Mouse (Mus musculus) ovary, postnatal 14 days (tissue): Measurements from ENCODE around the gene Afg1l.
A peak's percentile ranks its signal among the peaks of the same experiment; 100 is the strongest.

Experiments
- DNase-seq: peaks from one replicate; pipeline ENCODE4 v3.0.0; 2022; ENCODE audit warnings: low spot score

Gene Afg1l

DNA sequence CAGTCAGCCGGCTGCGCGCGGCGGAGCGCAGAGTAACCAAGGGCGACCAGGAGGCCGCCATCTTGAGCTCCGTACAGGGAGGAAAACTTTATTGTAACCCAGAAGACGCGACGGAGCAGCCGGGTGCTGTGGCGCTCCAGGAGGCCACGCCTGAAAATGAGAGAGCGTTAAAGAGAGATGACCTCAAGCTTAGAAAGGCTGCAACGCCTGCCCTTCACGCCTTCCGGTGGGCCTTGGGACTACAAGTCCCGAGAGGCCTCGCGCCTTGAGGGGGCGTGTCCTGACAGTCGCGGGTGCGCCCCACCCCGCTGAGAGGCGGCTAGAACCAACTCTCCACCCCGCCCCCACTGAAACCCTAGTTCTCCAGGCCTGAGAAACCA is at the start of gene Afg1l:
Gene Afg1l, minus strand, starts transcription at position 225 of the 380 bp plus-strand sequence.
- DNase-seq: peak; percentile 92

DNA sequence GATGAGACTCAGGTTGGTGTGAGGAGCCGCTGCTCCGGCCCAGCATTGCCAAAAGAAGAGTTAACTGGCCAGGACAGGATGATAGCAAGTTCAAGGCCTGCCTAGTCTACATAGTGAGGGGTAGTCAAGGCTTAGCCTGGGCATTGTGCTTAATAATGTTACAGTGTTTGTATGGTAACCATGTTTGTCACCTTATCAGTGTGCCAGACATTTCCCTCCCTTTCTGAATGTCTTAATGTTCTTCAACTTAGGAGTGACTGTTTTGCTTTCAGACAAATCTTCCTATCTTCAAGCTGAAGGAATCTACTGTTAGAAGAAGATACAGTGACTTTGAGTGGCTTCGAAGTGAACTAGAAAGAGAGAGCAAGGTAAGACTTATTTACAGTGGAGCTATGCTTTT is 47.3 kb upstream of the Afg1l start:
- DNase-seq: no peak

GRCm38 (mm10) chr10:42523556-42524162 is 45.3 kb upstream of the Afg1l start:
- DNase-seq: no peak

DNA sequence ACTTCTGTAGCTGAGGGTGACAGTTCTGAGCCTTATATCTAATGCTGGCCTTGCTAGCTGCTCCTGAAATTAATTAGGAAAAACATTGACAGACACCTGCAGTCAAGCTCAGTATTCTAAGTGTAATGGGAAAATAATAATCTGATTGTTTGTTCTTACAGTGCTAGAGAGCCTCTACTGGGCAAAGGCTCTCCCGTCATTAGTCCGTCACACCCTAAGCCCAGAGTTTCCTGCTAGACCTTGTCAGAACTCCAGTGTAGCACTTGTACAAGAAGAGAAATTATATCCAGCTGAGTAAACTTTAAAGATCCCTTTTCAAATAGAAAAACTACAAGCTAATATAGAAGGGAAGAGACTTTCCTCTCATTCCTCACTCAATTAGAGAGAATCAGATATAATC is 44.5 kb upstream of the Afg1l start:
- no peak for DNase-seq

- no peak for DNase-seq
Observed at GRCm38 (mm10) chr10:42521315-42521981, 43.1 kb upstream of the Afg1l start.

DNA sequence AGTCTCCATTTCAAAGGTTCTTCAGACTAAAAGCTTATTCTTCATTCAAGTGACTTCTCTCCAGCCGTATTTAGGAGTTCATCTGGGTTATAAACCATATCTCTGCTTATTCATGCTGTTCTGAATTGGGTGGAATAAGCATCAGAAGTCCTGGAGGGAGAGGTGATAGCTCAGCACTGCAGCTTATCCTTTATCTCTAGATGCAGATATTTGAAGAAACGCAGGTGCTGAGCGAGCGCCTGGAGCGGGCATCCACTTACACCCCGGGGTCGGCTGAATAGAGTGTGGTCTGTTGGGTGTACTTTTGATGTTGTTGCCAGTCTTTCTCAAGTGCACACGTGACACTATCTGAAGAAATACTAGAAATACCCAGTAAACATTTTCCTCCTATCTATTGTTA is 40.0 kb upstream of the Afg1l start:
- no peak for DNase-seq

GRCm38 (mm10) chr10:42514125-42514524 is 35.8 kb upstream of the Afg1l start:
- DNase-seq: no peak

GRCm38 (mm10) chr10:42511184-42512135 is 33.1 kb upstream of the Afg1l start:
- no peak for DNase-seq

DNA sequence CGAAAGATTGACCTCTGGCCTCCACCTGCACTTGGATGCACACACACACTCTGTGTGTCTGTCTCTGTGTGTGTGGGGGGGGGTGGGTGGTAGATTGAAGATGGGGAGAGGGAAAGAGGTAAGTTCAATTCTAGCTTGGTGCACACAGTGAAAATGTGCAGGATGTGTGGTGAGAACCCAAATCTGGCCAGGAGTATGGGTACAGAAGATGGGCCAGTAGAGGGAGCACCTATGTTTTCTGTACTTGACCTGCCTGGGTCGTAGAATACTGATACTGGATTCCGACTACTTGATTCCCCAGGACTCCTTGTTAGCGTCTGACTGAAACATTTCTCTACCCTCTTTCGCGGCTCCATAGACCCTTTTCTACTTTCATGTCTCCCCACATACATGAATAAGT is 31.8 kb upstream of the Afg1l start:
- no peak for DNase-seq

GRCm38 (mm10) chr10:42504096-42504710 is 25.8 kb upstream of the Afg1l start:
- DNase-seq: no peak

GRCm38 (mm10) chr10:42502349-42503111 is 24.2 kb upstream of the Afg1l start:
- DNase-seq: peak; percentile 47

GRCm38 (mm10) chr10:42501775-42502348 is 23.5 kb upstream of the Afg1l start, which contains the start of gene Snx3:
Snx3 (plus strand) TSS chr10:42502030.
- DNase-seq: peak; percentile 93

- DNase-seq: no peak
Observed at GRCm38 (mm10) chr10:42501161-42501560, 22.8 kb upstream of the Afg1l start.

- DNase-seq: no peak
Observed at GRCm38 (mm10) chr10:42500611-42501010, 22.2 kb upstream of the Afg1l start.

DNA sequence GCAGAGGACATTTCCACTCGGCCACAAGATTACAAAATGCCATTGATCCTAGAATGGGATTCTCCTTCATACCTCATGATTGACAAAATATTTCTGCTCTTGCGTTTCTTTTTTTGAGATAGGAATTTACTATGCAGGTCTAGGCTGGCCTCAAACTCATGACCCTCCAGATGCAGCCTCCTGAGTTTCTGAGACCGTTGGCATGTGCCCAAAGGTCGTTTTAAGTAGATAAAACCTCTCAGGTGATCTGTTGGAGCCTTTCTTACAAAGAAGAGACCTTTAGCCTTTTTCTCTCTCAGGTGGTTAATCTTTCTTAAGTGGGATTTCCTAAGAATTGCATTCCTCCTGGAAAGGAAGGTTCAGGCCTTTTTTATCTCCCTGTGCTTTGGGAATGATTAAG is 14.6 kb upstream of the Afg1l start:
- no peak for DNase-seq

- DNase-seq: no peak
Observed at GRCm38 (mm10) chr10:42492027-42492771, 13.8 kb upstream of the Afg1l start.

GRCm38 (mm10) chr10:42491158-42491557 is 12.8 kb upstream of the Afg1l start:
- DNase-seq: no peak

- DNase-seq: no peak
Observed at GRCm38 (mm10) chr10:42488606-42489296, 10.4 kb upstream of the Afg1l start.

DNA sequence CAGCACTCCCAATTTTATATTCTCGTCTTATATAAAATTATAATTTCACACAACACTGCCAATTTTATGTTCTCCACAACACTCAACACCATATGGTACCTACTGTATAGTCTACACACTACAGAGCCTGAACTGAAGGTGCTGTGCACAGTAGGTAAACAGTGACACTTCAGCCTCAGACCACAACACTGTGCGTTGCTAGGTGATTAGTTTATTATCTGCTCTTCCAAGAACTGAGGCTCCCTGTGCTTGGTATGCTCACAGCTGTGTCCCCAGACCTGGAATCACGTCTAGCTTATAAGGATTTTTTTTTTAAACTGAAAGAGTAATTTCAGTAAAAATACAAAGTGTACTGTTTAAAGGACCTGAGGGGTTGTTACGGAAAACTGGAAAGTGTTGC is 2.4 kb upstream of the Afg1l start:
- DNase-seq: no peak
